Mouse (Mus musculus) ovary, postnatal 10 days (tissue): ENCODE data around the gene Dnah3.

Experiments
- DNase-seq: peaks from one replicate; pipeline ENCODE4 v3.0.0; 2022; ENCODE audit warnings: low spot score

The Dnah3 gene

DNA sequence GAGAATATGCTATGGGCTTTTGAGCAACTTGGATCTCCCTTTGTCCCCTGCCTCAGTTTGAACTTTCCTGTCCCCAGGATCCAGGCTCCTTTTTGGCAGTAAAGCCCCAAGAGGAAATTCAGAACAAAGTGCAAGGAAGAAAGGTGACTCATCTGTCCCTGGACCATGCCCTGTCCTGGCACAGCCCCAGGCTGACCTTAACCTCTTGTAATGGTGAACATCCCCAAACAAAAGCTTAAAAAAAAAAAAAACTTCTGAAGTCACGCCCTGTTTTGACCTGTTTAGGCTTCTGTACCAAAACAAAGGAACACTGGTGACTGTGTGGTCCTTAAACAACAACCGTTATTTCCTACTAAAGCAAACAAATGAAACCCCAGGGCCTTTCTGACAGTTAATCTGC is 153.5 kb downstream of the Dnah3 start:
- no peak for DNase-seq

DNA sequence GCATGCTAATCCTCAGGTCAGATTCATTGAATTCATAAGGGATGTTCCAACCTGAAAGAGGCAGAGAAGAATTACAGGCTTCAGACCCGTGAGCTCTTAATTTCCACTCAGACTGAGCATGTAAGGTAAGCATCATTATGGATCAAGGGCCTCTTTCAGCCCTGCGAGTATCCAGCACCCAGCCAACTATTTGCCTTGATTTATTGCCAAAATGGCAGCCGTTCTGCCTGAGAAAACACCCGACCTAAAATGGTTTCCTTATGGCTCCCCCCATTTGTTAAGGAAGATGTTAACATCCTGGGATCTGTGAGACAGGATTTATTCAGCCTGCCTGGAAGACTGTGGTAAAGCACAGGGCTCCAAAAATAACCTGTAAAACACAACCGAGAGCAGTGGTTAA is 158.0 kb downstream of the Dnah3 start:
- no peak for DNase-seq

DNA sequence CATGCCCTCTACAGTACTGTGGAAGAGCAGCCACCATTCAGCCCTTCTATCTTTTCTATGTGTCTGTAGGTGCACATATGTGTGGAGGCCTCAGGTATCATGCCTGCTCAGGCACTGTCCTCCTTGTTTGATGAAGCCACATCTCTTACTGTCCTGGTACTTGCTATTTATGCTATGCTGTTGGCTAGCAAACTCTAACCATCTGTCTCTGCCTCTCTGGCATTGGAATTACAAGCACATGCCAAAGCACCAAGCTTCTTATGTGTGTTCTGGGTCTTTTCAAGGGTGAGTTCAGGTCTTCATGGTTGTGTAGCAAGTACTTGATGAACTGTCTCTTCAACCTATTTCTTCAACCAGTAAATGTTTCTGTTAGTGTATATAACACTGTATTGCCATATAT is 158.8 kb downstream of the Dnah3 start:
- DNase-seq: no peak

DNA sequence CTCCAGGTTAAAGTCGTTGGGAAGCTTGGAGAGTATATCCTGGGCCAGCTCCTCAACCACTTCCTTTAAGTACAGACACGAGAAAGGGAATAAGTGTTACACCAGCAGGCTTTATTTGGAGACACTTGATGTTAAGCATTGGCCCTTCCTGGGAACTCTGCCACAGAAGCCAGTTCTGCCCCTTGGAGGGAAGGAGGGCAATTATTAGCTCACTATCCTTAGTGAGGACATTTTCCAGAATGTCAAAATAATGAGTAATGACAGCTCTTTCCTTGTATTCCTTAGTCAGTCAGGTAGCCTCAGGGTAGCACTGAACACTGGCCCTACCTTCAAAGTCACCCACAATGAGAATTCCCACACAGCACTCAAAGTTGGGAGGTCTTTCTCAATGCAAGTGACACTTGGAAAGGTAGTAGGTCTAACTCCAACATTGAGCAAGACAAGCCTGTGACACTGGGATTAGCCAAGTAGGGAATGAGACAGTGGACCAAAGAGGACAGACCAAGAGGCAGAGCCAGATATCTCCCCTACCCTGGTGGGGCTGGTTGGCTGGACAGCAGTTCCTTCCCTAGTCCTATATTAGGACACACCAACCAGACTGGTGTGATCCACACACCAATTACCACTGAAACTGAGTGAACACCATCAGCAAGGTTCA is 166.2 kb downstream of the Dnah3 start:
- DNase-seq: no peak

DNA sequence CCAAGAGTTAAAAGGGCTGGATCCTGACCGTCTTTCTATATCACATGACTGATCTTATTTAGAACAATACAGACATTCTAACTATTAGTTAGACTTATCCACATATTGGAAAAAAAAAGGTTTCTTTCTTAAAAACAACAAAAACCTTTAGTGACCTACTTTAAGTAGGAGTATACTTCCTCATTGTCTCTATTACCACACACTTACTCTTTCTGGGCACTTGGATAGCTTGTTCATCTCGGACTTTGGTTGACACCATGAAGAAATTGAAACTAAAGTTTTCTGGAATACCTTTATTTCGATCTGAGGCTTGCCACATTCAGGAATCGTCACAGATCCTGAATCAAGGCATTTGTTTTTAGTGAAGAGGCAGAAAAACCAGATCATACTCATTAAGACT is 174.0 kb downstream of the Dnah3 start:
- no peak for DNase-seq

DNA sequence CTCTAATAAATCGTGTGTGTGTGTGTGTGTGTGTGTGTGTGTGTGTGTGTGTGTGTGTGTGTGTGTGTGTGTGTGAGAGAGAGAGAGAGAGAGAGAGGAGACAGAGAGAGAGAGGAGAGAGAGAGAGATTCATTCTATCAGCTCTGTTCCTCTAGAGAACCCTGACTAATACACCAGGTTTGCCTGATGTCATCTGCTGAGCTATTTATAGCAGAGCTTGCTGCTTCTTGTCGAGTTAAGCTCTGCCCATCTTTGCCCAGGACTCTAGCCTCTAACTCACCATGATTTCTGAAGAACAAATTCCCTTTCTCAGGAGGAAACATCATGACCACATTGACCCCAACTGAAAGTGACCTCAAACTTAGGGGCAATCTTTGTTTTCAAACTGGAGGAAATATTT is 174.6 kb downstream of the Dnah3 start:
- no peak for DNase-seq

DNA sequence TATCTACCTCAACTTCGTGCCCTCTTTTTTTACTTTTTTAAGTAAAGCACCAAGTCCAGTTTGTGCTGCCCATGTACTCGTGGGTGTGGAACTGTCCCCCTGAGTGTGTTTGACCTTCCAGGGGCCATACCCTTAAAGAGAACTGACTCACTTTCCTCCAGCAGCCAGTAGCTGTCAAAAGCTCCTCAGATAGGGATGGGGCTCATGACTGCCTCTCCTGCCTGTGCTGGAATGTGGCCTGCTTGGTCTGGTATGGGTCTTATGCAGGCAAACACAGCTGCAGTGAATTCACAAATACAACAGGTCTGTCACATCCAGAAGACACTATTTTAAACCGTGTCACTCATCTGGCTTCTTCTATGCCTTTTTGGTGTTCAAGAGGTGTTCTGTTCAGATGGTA is 183.4 kb downstream of the Dnah3 start:
- no peak for DNase-seq

DNA sequence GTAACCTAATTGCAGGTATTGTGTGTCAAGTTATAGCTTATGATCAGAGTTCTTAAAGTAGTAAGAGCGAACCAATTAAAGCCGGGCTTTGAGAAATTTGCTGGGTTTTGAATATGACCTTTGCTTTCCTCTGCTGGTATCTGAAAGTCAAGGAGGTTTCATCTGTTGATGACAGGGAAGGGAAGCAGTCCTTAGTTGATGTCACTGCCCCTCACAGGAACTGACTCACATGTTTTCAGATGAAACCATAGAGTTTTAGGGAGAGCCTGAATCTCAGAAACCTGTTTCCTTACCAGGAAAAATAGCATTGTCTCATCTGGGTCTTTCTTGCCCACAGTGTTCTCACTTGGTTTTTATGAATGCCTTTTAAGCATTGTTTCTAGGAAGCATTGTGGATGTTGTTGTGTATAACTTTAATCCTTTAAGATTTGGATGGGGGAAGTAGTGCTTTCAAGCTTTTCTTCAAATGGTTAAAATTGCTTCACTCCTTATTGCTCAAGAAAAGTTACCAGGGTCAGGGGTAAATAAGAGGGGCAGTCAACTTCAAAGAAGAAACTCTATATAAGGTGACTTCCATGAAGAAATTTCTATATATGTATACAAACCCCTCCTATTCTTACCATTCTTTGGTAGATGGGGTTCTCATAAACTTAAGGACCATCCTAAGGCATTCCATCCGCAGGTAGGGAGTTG is 188.4 kb downstream of the Dnah3 start:
- DNase-seq: no peak

DNA sequence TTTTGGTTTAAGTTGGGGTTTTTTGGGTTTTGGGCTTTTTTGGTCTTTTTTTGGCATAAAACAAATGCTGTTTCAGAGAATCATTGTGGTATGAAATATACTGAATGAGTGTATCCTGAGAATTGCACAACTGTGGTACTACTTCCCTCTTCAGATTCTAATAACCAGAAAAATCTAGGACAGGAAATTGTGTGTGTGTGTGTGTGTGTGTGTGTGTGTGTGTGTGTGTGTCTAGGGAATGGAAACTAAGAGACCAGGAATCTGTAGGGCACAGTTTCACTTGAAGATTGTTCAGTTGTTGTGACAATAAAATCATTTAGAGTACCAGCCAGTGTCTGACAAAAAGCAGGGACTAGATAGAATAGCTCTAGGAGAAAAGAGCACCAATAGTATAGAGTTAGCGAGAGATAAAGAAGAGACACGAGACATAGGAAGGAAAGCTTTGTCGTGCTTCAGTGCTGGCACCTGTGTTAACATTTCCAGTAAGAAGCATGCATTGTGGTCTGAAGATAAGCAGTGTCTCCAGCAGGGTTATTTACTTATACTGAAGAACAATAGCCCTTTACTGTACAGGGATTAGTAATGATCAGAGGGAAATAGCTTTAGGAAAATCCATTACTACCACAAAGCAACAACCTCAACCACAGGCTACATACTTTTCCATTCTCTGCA is 195.6 kb downstream of the Dnah3 start:
- no peak for DNase-seq

DNA sequence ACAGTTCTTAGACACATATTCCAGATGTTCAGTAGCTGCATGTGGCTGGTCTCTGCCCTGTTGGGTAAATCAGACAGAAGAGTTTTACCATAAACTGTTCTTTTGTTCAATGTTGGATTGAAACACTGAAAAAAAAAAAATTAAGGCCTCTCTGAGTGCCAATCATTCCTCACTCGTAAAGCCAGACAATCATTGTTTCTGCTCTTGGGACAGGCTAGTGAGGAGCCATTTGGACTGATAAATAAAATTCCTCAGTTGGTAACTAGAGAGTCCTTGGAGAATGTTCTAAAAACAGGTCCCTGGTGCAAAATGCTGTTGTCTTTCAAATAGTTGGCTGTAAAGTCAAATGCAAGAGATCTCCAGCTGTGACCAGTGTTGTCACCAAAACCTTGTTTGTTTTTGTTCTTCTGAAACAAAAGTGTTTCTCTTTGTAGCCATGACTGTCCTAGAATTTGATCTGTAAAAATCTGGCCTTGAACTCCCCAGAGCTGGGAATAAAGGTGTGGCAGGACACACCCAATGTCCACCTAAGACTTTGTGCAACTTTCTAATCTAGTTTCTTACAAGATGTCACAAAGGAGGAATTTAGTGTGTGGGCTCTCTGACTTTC is 196.7 kb downstream of the Dnah3 start:
- DNase-seq: no peak

DNA sequence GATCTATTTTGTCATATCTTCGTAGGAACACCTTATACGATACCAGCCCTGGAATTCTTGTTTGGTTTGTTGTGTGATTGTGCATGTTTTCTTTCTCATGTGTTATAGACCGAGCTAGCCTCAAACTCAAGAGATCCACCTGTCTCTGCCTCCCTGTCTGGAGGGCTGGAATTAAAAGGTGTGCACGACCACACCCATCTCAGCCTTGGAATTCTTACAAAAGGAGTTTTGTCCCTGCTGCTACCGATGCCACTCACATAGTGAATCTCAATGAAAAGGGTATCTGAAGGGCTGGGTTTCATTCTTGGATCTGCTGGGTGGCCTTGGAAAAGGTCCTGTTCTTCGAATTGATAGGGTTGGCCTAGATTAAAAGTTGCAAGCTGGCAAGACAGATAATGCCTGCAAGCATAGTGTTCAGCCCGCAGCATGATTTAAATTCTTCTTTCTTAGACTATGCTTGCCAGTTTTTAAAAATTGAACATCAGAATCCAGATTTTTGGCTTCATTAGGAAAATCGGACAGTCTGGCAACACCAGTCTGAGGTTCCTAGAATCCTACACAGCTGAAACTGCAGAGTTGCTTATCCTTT is 197.5 kb downstream of the Dnah3 start:
- no peak for DNase-seq

DNA sequence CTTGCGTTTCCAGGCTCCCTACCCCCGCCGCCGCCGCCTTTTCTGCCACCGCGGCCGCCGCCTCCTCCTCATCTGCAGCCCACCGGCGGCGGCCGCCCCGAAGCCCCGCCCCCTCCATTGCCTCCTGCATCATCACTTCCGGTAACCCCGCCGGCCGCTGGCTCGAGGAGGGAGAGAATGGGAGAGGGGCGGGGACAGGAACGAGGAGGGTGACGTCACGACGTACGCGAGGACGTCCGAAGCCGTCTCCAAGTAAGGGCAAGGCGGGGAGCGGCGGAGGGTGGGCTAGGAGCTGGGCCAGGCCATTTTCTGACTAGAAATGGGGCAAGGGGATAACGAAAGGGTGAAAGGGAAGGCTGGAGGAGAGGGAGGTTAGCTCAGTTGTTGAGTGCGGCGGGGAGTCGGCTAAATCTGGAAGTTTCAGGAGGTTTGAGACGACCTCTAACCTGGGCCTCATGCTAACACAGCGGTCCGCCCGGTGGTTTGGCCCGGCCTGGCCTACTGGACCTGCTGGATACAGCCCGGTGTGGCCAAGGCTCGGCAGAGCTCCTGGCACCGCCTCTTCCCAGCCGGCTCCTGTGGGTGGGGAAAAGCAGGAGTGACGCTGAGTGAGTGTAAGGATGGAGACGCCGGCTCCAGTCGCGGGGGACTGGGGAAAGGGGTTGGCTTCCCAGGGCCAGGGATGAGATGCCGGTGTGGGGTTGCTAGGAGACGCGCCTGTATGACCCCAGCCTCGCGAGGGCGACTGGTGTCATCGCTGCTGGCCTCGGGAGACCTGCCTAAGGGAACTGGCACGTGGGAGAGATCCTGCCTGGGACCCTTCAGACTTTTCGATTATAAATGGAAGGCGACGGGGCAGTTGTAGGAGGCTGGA is 199.2 kb downstream of the Dnah3 start, which contains the start of the genes Lyrm1 and Dcun1d3:
Gene Lyrm1 (plus strand): TSS at position 223 of the 874 bp plus-strand sequence.
Gene Dcun1d3 (minus strand): TSS at position 660 of the 874 bp plus-strand sequence.
- DNase-seq: peak; percentile 92

DNA sequence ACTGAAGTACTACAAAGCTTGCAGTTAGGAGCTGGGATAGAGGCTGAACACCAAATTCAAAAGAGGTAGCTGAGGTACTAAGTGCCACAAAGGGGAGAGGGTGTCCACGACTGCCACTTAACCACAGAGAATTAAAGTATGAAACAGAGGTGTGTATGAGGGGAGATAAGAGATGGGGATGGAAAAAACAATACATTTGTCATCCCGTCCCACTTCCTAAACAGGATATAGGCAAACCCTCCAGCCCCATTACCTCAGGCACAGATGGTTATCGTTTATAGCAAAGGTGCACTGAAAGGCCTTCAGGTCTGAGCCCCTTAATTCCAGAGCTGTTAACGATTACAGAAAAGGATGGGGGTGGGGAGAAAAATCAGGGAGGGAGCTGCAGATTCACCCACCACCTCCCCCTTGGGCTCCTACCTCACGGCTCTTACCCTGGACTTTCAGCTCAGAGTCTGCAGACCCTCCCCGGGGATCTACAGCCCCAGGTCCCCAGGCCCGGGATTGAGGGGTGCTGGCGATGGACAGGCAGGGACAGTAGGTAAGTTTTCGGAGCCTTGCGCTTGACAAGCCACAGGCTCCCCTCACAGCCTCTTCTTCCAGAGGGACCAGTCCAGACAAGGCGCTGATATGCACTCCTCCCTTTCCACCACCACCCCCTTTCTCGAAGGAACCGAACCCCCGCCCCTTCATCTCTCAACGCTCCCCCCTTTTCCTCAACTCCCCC is 200.1 kb downstream of the Dnah3 start:
- DNase-seq: peak; percentile 40

DNA sequence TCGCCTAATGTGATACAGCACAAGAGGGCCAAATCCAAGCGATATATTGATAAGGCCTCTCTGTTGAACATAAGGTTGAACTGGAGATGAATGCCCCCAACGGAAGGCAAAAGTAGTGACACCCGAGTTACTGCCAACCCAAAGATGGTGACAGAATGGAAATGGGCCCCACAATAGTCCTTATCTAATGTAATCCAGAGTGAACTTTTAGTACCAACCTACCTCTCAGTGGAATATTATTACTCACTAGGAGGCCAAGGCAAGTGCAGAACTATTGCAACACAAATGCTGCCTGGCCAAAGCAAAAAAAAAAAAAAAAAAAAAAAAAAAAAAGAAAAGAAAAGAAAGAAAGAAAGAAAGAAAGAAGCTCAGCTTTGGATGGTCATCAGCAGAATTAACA is 202.3 kb downstream of the Dnah3 start:
- DNase-seq: no peak

DNA sequence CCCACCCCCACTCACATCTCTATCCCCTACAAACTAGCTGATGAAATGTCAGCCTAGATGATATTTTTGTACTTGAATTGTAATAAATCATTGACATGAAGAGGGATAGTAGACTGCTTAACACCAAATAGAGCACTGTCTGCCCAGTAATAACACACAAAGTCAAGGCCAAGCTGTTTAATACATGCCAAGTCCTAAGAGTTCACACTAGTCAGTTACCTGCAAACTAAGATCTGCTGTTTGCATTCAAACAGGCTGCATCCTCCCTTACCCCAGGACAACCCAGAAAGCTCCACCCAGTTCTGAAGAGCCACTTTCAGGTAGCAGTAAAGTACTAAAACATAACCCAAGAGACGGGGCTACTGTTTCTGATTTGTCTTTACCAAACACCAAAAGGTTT is 202.9 kb downstream of the Dnah3 start:
- DNase-seq: no peak

DNA sequence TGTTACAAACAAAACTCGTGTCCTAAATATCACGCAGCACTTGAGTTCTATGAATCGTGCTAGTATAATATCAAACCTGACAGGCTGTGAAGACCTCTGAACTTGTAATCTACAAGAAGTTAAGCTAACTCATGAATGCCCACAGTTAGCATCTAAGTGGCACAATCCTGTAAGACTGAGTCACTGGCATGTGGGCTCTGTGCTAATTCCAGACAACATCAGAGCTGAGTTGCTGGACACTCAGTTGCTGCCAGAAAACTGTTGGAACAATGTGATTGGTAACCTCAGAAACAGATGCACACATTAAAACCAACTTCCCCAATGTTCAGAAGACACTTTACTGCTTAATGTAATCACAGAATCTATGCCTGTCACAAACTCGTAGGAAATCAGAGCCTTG is 207.2 kb downstream of the Dnah3 start:
- no peak for DNase-seq

DNA sequence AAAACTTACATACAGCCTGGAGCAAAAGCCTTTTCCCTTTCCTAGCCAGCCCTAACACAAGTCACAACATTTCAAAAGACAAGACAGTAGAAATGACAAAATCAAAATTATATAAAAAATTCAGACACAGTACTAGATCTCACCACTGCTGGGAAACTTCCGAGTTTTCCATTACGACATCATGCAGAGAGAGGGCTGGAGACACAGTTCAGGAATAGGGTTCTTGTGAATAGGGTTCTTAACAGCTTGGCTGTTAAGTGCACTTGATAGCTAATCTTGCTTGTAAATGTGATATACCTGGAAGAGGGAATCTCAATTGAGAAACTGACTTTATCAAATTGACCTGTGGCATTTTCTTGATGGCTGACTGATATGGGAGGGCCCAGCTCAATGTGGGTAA is 213.9 kb downstream of the Dnah3 start:
- DNase-seq: no peak

DNA sequence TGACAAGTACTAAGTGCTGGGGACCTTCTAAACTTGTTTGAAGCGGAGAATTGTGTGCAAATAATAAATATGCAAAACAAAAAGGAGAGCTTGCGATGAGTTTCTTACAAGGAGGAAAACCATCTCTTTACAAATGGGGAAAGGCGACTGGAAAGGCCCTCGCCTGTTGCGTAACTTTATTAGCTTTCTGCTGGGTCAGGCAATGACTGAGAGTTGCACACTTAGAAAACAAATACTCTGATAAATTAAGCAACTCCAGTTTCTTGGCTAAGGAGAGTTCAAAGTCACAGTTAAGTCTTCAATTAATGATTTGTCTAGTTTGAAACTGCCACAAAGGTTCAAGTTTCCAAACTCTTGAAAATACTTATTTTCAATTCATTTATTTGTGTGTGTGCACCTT is 214.7 kb downstream of the Dnah3 start:
- DNase-seq: no peak

DNA sequence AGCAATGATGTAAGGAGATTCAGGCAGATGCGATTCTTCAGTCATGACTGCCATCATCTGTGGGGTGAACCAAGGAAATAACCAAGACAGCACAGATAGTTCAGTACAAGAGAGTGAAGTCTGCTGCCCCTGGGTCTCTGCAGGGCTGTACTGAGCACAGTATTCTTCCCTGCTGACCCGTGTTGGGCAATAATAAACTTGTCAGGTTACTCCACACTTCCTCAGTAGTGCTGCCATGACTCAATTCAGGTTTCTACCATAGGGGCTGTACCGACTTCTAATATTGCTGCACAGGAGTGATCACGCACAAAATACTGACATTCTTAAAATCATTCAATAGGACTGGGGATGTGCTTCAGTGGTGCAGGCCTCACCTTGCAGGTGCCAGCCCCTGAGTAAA is 215.9 kb downstream of the Dnah3 start:
- no peak for DNase-seq

DNA sequence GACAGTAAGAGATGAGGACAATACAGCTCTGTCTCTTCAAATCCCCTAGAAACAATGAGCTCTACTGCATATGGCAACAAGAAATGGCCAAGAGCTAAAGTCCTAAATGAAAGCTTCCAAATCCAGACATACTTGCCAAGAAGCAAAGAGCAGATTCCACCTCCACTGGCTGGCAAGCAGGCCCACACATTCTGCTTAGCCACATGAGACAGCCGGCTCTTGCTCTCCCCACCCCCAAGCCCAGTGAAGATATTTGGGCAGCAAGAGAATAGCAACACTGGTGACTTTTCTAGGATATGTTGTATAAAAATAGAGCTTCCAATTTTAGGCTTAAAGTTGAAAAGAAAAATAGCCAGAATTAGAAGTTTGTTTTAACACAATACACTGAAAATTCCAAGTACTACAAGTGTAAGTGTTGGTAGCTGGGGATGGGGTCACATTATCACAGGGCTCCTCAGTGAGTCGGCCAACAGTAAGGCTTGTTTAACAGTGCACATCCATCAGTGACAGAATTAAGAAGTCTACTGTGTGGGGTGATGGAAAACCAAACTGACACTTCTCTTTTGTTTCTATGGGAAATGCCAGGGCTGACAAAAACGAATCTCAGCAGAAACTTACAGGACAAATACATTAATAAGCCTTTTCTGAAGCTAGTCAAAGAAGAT is 219.2 kb downstream of the Dnah3 start:
- no peak for DNase-seq
